15 mouse cellular contexts compared by ENCODE assay signal in genomic region chr11:60512520-60512919, GRCm38 (mm10). TPM values are rescaled to one million over a fixed set of nuclear protein-coding genes. Genes with fewer than 3 reads are reported as not detected.
DNase-seq lines count a peak whose midpoint lies in the region; ATAC-seq and TF ChIP-seq lines count a peak whose summit lies in the region.
"Had no signal": no experiment of that assay in that cellular context is flagged by ENCODE, and none has a peak within 500 bp of the region (broad histone marks: within the 10 kb centered on the region; RNA-seq: fewer than 3 reads in every experiment).

No protein-coding gene starts in this region.

- no peak overlapping the region for H3K4me2 ChIP-seq in hindbrain, postnatal 0 days (ENCODE audit: low read depth, low read length)
- H3K4me2 ChIP-seq in hindbrain, embryonic 13.5 days = no peak overlapping the region
- no peak overlapping the region for H3K4me2 ChIP-seq in liver, postnatal 0 days (ENCODE audit: low read depth, low read length)
- no peak overlapping the region for H3K4me2 ChIP-seq in liver, embryonic 11.5 days
- H3K4me2 ChIP-seq: limb, embryonic 15.5 days; neural tube, embryonic 13.5 days had no signal

- no peak for DNase-seq in hindbrain, postnatal 0 days (ENCODE audit: low spot score)
- DNase-seq in liver, postnatal 0 days = no peak
- DNase-seq in liver, embryonic 11.5 days (ENCODE audit: low spot score) = no peak
- peak; percentile 10 for DNase-seq in naive thymus-derived CD4-positive, alpha-beta T cell, adult 2 months (ENCODE audit: low read depth)
- no peak for DNase-seq in kidney, adult 11 months
- DNase-seq: cerebellum, postnatal 10 days; kidney, postnatal 25 days; lung, postnatal 14 days; spleen, adult 18-20 months; thymus, adult 2 months had no signal

- no peak overlapping the region for H3K9ac ChIP-seq in hindbrain, postnatal 0 days (replicated peaks; ENCODE audit: low read length)
- no peak overlapping the region for H3K9ac ChIP-seq in hindbrain, embryonic 13.5 days
- no peak overlapping the region for H3K9ac ChIP-seq in liver, postnatal 0 days (replicated peaks)
- H3K9ac ChIP-seq in liver, embryonic 11.5 days (ENCODE audit: low read depth, low read length) = no peak overlapping the region
- H3K9ac ChIP-seq: limb, embryonic 15.5 days; neural tube, embryonic 13.5 days had no signal

- no peak overlapping the region for H3K27ac ChIP-seq in hindbrain, postnatal 0 days
- no peak overlapping the region for H3K27ac ChIP-seq in hindbrain, embryonic 13.5 days
- no peak overlapping the region for H3K27ac ChIP-seq in liver, postnatal 0 days (ENCODE audit: low read depth)
- H3K27ac ChIP-seq in liver, embryonic 11.5 days (ENCODE audit: low read depth, low read length) = no peak overlapping the region
- H3K27ac ChIP-seq: limb, embryonic 15.5 days; neural tube, embryonic 13.5 days had no signal

- WGBS in hindbrain, postnatal 0 days = 79% methylated on average over 2 of the region's 2 CpGs
- WGBS in hindbrain, embryonic 13.5 days = 85% methylated on average over 2 of the region's 2 CpGs
- 70% methylated on average over 2 of the region's 2 CpGs for WGBS in liver, postnatal 0 days (ENCODE audit: insufficient replicate concordance)
- 66% methylated on average over 2 of the region's 2 CpGs for WGBS in liver, embryonic 11.5 days

- no peak for ATAC-seq in hindbrain, postnatal 0 days
- no peak for ATAC-seq in hindbrain, embryonic 13.5 days (ENCODE audit: low FRiP score)
- ATAC-seq in liver, postnatal 0 days = no peak
- no peak for ATAC-seq in liver, embryonic 11.5 days (replicated peaks; ENCODE audit: low FRiP score)
- ATAC-seq: inflammation-experienced regulatory T-cells, adult 6 months had no signal

- TF ChIP-seq EP300 in liver, postnatal 0 days (IDR thresholded peaks at IDR 0.05; ENCODE audit: low read depth) = no peak

- H3K9me3 ChIP-seq in hindbrain, postnatal 0 days (ENCODE audit: low read length) = no peaks in the 10 kb centered on the region
- H3K9me3 ChIP-seq in hindbrain, embryonic 13.5 days = no peaks in the 10 kb centered on the region
- no peaks in the 10 kb centered on the region for H3K9me3 ChIP-seq in liver, postnatal 0 days (ENCODE audit: low read length)
- H3K9me3 ChIP-seq in liver, embryonic 11.5 days (ENCODE audit: control insufficient read depth, low read length) = no peaks in the 10 kb centered on the region
- H3K9me3 ChIP-seq in E14TG2a.4 (ENCODE audit: low read length) = no peaks in the 10 kb centered on the region
- H3K9me3 ChIP-seq: limb, embryonic 15.5 days; neural tube, embryonic 13.5 days had no signal

- H3K27me3 ChIP-seq in hindbrain, postnatal 0 days (ENCODE audit: insufficient read depth, low read length) = no peaks in the 10 kb centered on the region
- peaks cover 41% of the 10 kb centered on the region for H3K27me3 ChIP-seq in hindbrain, embryonic 13.5 days
- H3K27me3 ChIP-seq in liver, postnatal 0 days (ENCODE audit: insufficient read depth, low read length) = peaks cover 21% of the 10 kb centered on the region
- peaks cover 24% of the 10 kb centered on the region for H3K27me3 ChIP-seq in liver, embryonic 11.5 days (replicated peaks; ENCODE audit: control insufficient read depth, insufficient read depth, low read length)
- H3K27me3 ChIP-seq in E14TG2a.4 (ENCODE audit: insufficient read depth, low read length) = peaks cover 40% of the 10 kb centered on the region

- no peak overlapping the region for H3K4me3 ChIP-seq in hindbrain, postnatal 0 days (ENCODE audit: low read length)
- no peak overlapping the region for H3K4me3 ChIP-seq in hindbrain, embryonic 13.5 days
- no peak overlapping the region for H3K4me3 ChIP-seq in liver, postnatal 0 days (ENCODE audit: low read depth, low read length)
- H3K4me3 ChIP-seq in liver, embryonic 11.5 days (ENCODE audit: low read depth, low read length) = no peak overlapping the region
- H3K4me3 ChIP-seq in E14TG2a.4 (replicated peaks; ENCODE audit: low read length) = no peak overlapping the region
- H3K4me3 ChIP-seq: limb, embryonic 15.5 days; neural tube, embryonic 13.5 days had no signal

- no peaks in the 10 kb centered on the region for H3K36me3 ChIP-seq in hindbrain, postnatal 0 days (ENCODE audit: insufficient read depth, low read length)
- no peaks in the 10 kb centered on the region for H3K36me3 ChIP-seq in hindbrain, embryonic 13.5 days
- no peaks in the 10 kb centered on the region for H3K36me3 ChIP-seq in liver, postnatal 0 days (replicated peaks; ENCODE audit: insufficient read depth, low read length)
- H3K36me3 ChIP-seq in liver, embryonic 11.5 days (ENCODE audit: control insufficient read depth, insufficient read depth, low read length) = no peaks in the 10 kb centered on the region
- no peaks in the 10 kb centered on the region for H3K36me3 ChIP-seq in E14TG2a.4 (ENCODE audit: insufficient read depth, low read length)
- H3K36me3 ChIP-seq: limb, embryonic 15.5 days; neural tube, embryonic 13.5 days had no signal

- H3K4me1 ChIP-seq in hindbrain, postnatal 0 days (ENCODE audit: insufficient read depth, low read length) = 0 out of 2 replicates have a peak, but pooled peaks cover 5% of the 10 kb centered on the region
- peaks cover 16% of the 10 kb centered on the region for H3K4me1 ChIP-seq in hindbrain, embryonic 13.5 days (replicated peaks)
- peaks cover 10% of the 10 kb centered on the region for H3K4me1 ChIP-seq in liver, postnatal 0 days (ENCODE audit: insufficient read depth)
- peaks cover 16% of the 10 kb centered on the region for H3K4me1 ChIP-seq in liver, embryonic 11.5 days (replicated peaks; ENCODE audit: control insufficient read depth, insufficient read depth, low read length)
- peaks cover 38% of the 10 kb centered on the region for H3K4me1 ChIP-seq in E14TG2a.4 (replicated peaks; ENCODE audit: low read depth, low read length)

- peak; percentile 12; the same call in 1 of the 2 replicates for TF ChIP-seq CTCF in hindbrain, postnatal 0 days (IDR thresholded peaks at IDR 0.05; ENCODE audit: low read depth)
- peak; percentile 61 for TF ChIP-seq CTCF in liver, postnatal 0 days (IDR thresholded peaks at IDR 0.05; ENCODE audit: low read depth)
- TF ChIP-seq CTCF in E14TG2a.4 (conservative IDR thresholded peaks at IDR 0.05; ENCODE audit: low read length) = peak; percentile 59

RNA-seq across cellular contexts. Expression of gene Alkbh5, which starts 23.7 kb away (rescaled TPM):
- total RNA-seq in hindbrain, postnatal 0 days (2014; rRNA removed) = 34.1 and 42.4 TPM in 2 replicates
- 23.1 and 23.6 TPM in 2 replicates for polyA plus RNA-seq in hindbrain, postnatal 0 days (2015; fragmentation: Nextera tagmentation; extraction: Ambion mirVana)
- polyA plus RNA-seq in hindbrain, embryonic 13.5 days (2015; fragmentation: Nextera tagmentation; extraction: Ambion mirVana) = 23.5 and 24.9 TPM in 2 replicates
- polyA plus RNA-seq in liver, postnatal 0 days (2015; fragmentation: Nextera tagmentation; extraction: Ambion mirVana) = 16.7 and 19.1 TPM in 2 replicates
- 37.7 and 38.5 TPM in 2 replicates for polyA plus RNA-seq in liver, embryonic 11.5 days (2014; fragmentation: Nextera tagmentation; extraction: Ambion mirVana)

RNA-seq across cellular contexts. Expression of gene Myo15, which starts 43.4 kb away (rescaled TPM):
- 0.25 and 0.31 TPM in 2 replicates for total RNA-seq in hindbrain, postnatal 0 days (2014; rRNA removed)
- polyA plus RNA-seq in hindbrain, postnatal 0 days (2015; fragmentation: Nextera tagmentation; extraction: Ambion mirVana) = 0.30 and 0.35 TPM in 2 replicates
- polyA plus RNA-seq in hindbrain, embryonic 13.5 days (2015; fragmentation: Nextera tagmentation; extraction: Ambion mirVana) = 0.14 TPM in 2 replicates
- polyA plus RNA-seq in liver, postnatal 0 days (2015; fragmentation: Nextera tagmentation; extraction: Ambion mirVana) = 0.06 and 0.09 TPM in 2 replicates
- polyA plus RNA-seq in liver, embryonic 11.5 days (2014; fragmentation: Nextera tagmentation; extraction: Ambion mirVana) = 0.34 and 0.52 TPM in 2 replicates

RNA-seq across cellular contexts. Expression of gene Drg2, which starts 58.1 kb away (rescaled TPM):
- 93.9 and 103 TPM in 2 replicates for total RNA-seq in hindbrain, postnatal 0 days (2014; rRNA removed)
- polyA plus RNA-seq in hindbrain, postnatal 0 days (2015; fragmentation: Nextera tagmentation; extraction: Ambion mirVana) = 82.2 and 85.1 TPM in 2 replicates
- 86.5 and 92.2 TPM in 2 replicates for polyA plus RNA-seq in hindbrain, embryonic 13.5 days (2015; fragmentation: Nextera tagmentation; extraction: Ambion mirVana)
- 25.1 and 25.9 TPM in 2 replicates for polyA plus RNA-seq in liver, postnatal 0 days (2015; fragmentation: Nextera tagmentation; extraction: Ambion mirVana)
- 98.5 and 105 TPM in 2 replicates for polyA plus RNA-seq in liver, embryonic 11.5 days (2014; fragmentation: Nextera tagmentation; extraction: Ambion mirVana)
